Mouse (Mus musculus) left cerebral cortex, adult 9 months (tissue): ENCODE measurements around the gene Usf3.
A peak's percentile ranks its signal among the peaks of the same experiment; 100 is the strongest.

Source experiments
- DNase-seq, 2 experiments: peaks; one replicate each; pipeline ENCODE4 v3.0.0; 2022; ENCODE audit warnings: low spot score in 2 of 2

Gene Usf3

GRCm38 (mm10) chr16:44238835-44239263 is 65.8 kb downstream of the Usf3 start:
- peak in 1 of 2 experiments; percentile 53 for DNase-seq

DNA sequence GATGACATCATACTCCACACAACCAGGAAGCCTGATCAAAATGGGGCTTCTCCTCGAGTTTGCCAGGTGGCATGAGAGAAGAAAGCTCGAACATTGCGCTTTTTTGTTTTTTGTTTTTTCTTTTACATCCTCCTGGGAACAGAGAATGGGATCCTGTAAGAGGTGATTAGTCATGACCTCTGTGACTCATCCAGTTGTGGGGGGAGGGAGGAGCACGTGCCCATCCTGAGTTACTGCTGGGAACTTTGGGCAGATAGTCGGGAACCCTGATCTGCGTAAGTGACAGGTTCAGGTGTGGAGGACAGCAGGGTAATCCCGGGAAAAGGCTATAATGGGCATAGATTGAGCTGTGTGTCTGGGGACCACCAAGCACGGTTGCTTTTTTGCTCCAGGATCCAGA is 67.4 kb downstream of the Usf3 start:
- DNase-seq: no peak

- DNase-seq: peak in 1 of 2 experiments; percentile 73
Observed at GRCm38 (mm10) chr16:44242633-44243032, 69.6 kb downstream of the Usf3 start.

GRCm38 (mm10) chr16:44243323-44243722 is 70.3 kb downstream of the Usf3 start:
- no peak for DNase-seq

- no peak for DNase-seq
Observed at GRCm38 (mm10) chr16:44249985-44250384, 76.9 kb downstream of the Usf3 start.

GRCm38 (mm10) chr16:44252735-44253134 is 79.7 kb downstream of the Usf3 start:
- no peak for DNase-seq

GRCm38 (mm10) chr16:44253797-44254634 is 81.0 kb downstream of the Usf3 start:
- DNase-seq: no peak

- peak in 1 of 2 experiments; percentile 64 for DNase-seq
Observed at GRCm38 (mm10) chr16:44254698-44255097, 81.7 kb downstream of the Usf3 start.

DNA sequence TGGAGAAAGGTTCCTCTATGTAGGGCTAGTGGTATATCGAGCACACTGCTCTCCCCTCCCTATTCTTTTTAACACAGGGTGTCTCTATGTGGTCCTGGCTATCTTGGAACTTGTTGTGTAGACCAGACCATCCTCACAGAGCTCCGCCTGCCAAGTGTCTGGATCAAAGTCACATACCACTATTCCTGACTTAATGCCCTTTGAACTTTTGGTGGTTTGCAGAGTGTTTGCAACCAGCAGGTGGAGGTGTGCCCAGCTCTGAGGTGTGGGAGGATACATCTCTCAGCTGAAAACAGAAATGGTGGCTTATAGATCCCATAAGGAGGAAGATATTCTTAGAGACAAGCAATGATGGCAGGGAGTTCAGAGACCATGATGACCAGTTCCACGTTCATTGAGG is 84.4 kb downstream of the Usf3 start:
- no peak for DNase-seq

- DNase-seq: no peak
Observed at GRCm38 (mm10) chr16:44264916-44265315, 91.9 kb downstream of the Usf3 start.

DNA sequence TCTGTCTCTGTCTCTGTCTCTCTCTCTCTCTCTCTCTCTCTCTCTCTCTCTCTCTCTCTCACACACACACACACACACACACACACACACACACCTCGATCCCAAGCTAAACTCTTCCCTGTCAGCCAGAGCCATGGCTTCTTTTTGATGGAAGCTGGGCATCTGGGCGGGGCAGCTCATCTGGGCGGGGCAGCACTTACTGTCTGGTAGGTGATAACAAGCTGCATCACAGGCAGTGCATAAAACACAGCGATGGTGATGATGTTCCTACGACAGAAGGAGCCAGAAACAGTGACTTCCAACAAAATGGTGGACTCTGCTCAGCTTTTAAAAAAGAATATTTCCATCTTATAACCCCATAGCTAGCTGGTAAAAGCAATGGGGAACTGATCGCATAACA is 92.5 kb downstream of the Usf3 start:
- DNase-seq: no peak

DNA sequence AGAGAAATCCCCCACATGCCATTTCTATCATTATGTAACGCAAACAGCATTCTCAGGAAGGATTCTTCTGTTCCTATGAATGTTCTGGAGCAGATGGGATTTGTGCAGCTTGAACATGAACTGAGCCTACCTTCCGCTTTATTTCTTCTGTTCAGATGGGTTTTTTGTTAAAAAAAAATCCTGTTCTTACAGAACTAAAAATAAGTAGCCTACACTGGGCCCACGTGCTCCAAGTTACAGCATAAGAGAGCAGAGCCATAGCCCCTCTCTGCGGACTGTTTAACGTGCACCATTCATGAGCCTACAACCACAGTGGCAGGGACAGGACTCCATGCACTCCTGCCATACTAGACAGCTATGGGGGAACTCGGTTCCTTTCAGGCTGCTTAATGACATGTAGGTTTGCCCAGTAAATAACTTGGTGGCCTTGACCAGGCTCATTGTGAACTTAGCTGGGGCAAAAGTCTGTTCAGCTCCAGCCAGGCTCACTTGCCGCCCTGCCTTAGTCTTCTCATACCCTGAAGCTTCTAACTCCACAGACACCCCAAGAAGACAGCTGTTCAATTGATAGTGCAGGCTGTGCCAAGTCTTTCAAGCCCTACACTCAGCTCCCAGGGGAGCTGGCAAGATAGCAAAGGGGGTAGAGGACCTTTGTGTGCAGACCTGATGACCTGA is 95.6 kb downstream of the Usf3 start:
- peak; percentile 47 to 77 for DNase-seq

DNA sequence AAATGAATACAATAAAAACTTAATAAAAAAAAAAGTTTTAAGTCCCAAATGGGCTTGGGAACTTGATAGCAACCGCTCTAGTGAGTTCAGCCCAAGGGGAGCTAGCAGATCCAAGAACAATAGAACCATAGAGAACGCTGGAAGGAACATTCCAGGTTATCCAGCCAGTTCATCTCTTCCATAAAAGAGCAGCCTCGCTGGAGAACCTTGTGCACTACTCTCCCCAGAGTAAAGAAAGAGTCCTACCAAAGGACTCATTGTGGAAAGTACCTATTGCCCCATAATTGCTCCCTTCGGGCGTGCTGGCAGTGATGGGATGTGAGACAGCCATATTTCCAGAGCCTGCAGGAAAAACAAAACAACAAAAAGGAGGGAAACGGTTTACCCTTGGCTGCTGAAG is 96.5 kb downstream of the Usf3 start:
- no peak for DNase-seq

- DNase-seq: no peak
Observed at GRCm38 (mm10) chr16:44270606-44271005, 97.6 kb downstream of the Usf3 start.

DNA sequence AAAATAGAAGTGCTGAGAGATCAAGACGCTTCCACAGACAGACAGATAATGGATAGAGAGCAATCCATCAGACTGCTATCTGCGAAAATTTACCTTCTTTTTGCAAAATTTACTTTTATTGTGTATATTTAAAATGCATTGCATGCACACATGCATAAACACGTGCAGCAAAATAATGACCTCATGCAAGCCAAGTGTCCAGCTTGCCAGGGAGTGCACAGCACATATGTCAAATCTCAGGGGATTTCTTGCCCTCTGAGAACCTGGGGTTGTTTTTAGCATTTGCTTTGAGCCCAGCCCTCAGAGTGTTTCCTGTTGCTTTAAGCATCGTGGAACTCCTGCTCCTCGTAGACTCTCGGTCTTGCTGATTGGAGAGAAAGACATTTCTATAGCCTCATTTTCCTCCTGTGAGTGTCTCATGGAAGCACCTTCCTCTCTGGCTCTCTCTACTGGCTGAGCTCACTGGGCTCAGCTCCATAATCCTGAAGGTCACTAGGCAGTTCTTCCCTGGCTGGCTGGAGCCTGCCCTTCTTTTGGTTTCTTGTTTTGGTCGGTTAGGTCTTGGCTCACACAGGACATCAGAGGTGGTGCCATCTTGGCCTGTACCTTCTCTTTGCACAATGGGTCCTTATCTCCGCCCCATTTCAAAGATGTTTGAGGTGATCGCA is 98.5 kb downstream of the Usf3 start:
- DNase-seq: no peak
